18 mouse cellular contexts compared by ENCODE assay signal in genomic region chr13:40719066-40719740, GRCm38 (mm10). TPM values are rescaled to one million over a fixed set of nuclear protein-coding genes. Genes with fewer than 3 reads are reported as not detected.
DNase-seq lines count a peak whose midpoint lies in the region; ATAC-seq and TF ChIP-seq lines count a peak whose summit lies in the region.
"Had no signal": no experiment of that assay in that cellular context is flagged by ENCODE, and none has a peak within 500 bp of the region (broad histone marks: within the 10 kb centered on the region; RNA-seq: fewer than 3 reads in every experiment).

No protein-coding gene starts in this region.

- TF ChIP-seq POLR2A in liver, adult 2 months (IDR thresholded peaks at IDR 0.05; ENCODE audit: extremely low read depth, insufficient read depth, low read length) = no peak

- peak overlapping the region; percentile 36 for H3K4me2 ChIP-seq in limb, embryonic 13.5 days (replicated peaks)
- H3K4me2 ChIP-seq: forebrain, embryonic 12.5 days; midbrain, embryonic 11.5 days; stomach, embryonic 15.5 days had no signal

- no peak overlapping the region for H3K27ac ChIP-seq in liver, adult 2 months (replicated peaks; ENCODE audit: insufficient read depth, low read depth, low read length)
- peak overlapping the region; percentile 74 for H3K27ac ChIP-seq in embryonic facial prominence, embryonic 10.5 days (replicated peaks)
- H3K27ac ChIP-seq in limb, embryonic 13.5 days = no peak overlapping the region
- H3K27ac ChIP-seq: forebrain, embryonic 12.5 days; kidney, postnatal 0 days had no signal

- peaks cover 5% of the 10 kb centered on the region; the same call in 1 of the 2 replicates for H3K4me1 ChIP-seq in liver, adult 2 months (ENCODE audit: control insufficient read depth, insufficient read depth, low read length)
- peaks cover 80% of the 10 kb centered on the region for H3K4me1 ChIP-seq in embryonic facial prominence, embryonic 10.5 days
- H3K4me1 ChIP-seq in limb, embryonic 13.5 days = peaks cover 30% of the 10 kb centered on the region

- ATAC-seq in limb, embryonic 13.5 days (ENCODE audit: low FRiP score, low read depth) = no peak

- H3K79me2 ChIP-seq in liver, adult 2 months (ENCODE audit: control insufficient read depth, insufficient read depth, low read length) = no peaks in the 10 kb centered on the region

- H3K36me3 ChIP-seq in liver, adult 2 months (ENCODE audit: control insufficient read depth, insufficient read depth, low read length) = no peaks in the 10 kb centered on the region
- H3K36me3 ChIP-seq in embryonic facial prominence, embryonic 10.5 days (replicated peaks) = peaks cover 9% of the 10 kb centered on the region
- no peaks in the 10 kb centered on the region for H3K36me3 ChIP-seq in limb, embryonic 13.5 days
- H3K36me3 ChIP-seq: forebrain, embryonic 12.5 days; stomach, embryonic 15.5 days had no signal

- DNase-seq in heart, adult 11 months = peak; percentile 22
- DNase-seq in heart, adult 9 months (ENCODE audit: low spot score in 2 of 2) = no peak
- peak; percentile 46 for DNase-seq in liver, adult 2 months (ENCODE audit: extremely low read depth, low read depth, low spot score)
- no peak for DNase-seq in liver
- DNase-seq in embryonic facial prominence, embryonic 10.5 days (ENCODE audit: low spot score) = peak; percentile 58
- DNase-seq in spleen, postnatal 10 days (ENCODE audit: low spot score in 2 of 2) = no peak
- DNase-seq in adrenal gland, adult 8-10 months = no peak
- DNase-seq: adrenal gland, postnatal 10 days; cerebellum, adult 9-10 months; lung, adult 2 months; right cerebral cortex, postnatal 4 days; thymus, postnatal 25 days had no signal

- H3K9me3 ChIP-seq in embryonic facial prominence, embryonic 10.5 days = no peaks in the 10 kb centered on the region
- H3K9me3 ChIP-seq in limb, embryonic 13.5 days = no peaks in the 10 kb centered on the region
- H3K9me3 ChIP-seq: forebrain, embryonic 12.5 days; stomach, embryonic 15.5 days had no signal

- no peak overlapping the region for H3K9ac ChIP-seq in liver, adult 2 months (ENCODE audit: low read depth, low read length)
- peak overlapping the region; percentile 1; the same call in 1 of the 2 replicates for H3K9ac ChIP-seq in limb, embryonic 13.5 days
- H3K9ac ChIP-seq: forebrain, embryonic 12.5 days; stomach, embryonic 15.5 days had no signal

- H3K4me3 ChIP-seq in liver, adult 2 months (ENCODE audit: insufficient read depth, low read depth, low read length) = no peak overlapping the region
- H3K4me3 ChIP-seq in embryonic facial prominence, embryonic 10.5 days = no peak overlapping the region
- H3K4me3 ChIP-seq in limb, embryonic 13.5 days = no peak overlapping the region
- H3K4me3 ChIP-seq: forebrain, embryonic 12.5 days; myocyte; stomach, embryonic 15.5 days had no signal

- peaks cover 13% of the 10 kb centered on the region for H3K27me3 ChIP-seq in liver, adult 2 months (ENCODE audit: control insufficient read depth, insufficient read depth, low read length)
- peaks cover 94% of the 10 kb centered on the region for H3K27me3 ChIP-seq in embryonic facial prominence, embryonic 10.5 days (replicated peaks; ENCODE audit: low read depth, poor library complexity, severe bottlenecking)
- H3K27me3 ChIP-seq in limb, embryonic 13.5 days = peaks cover 71% of the 10 kb centered on the region

- 18% methylated on average over 14 of the region's 14 CpGs for WGBS in liver, adult 2 months
- 16% methylated on average over 14 of the region's 14 CpGs for WGBS in embryonic facial prominence, embryonic 10.5 days
- WGBS in limb, embryonic 13.5 days = 12% methylated on average over 14 of the region's 14 CpGs

- no peak for TF ChIP-seq CTCF in liver, adult 2 months (IDR thresholded peaks at IDR 0.05; ENCODE audit: low read depth, low read length)

RNA-seq across cellular contexts. Expression of gene Tfap2a, which starts 19.0 kb away (rescaled TPM):
- not detected in 2 replicates for total RNA-seq in liver, adult 2 months (2014; rRNA removed)
- 0.05 TPM in 1 of 2 replicates, not detected in the other for polyA plus RNA-seq in liver, adult 2 months (2012; rRNA removed)
- polyA plus RNA-seq in embryonic facial prominence, embryonic 10.5 days (2016; fragmentation: Nextera tagmentation; extraction: Ambion mirVana) = 8.3 and 8.5 TPM in 2 replicates
- 8.3 and 9.5 TPM in 2 replicates for polyA plus RNA-seq in limb, embryonic 13.5 days (2015; fragmentation: Nextera tagmentation; extraction: Ambion mirVana)
- total RNA-seq in adrenal gland, adult 8-10 months (2022) = under 1 TPM; 0.14 to 0.41 (median 0.26) TPM

Comparison
In these comparisons a context has a peak if more than half of its experiments do, and no peak if none do; other contexts are left out.
1. DNase-seq: peak in heart, adult 11 months (single experiment), liver, adult 2 months (single experiment) and embryonic facial prominence, embryonic 10.5 days (single experiment); none in heart, adult 9 months (0 of 2), liver (single experiment), spleen, postnatal 10 days (0 of 2) and adrenal gland, adult 8-10 months (single experiment).